Mouse (Mus musculus): ENCODE measurements around the gene Stk40. TPM values are rescaled to one million over a fixed set of nuclear protein-coding genes. Genes with fewer than 3 reads are reported as not detected.

The Stk40 gene
- polyA plus RNA-seq (2017; shearing (Covaris generic)), result 10 to 100 TPM; 52.2 to 59.3 TPM

GRCm38 (mm10) chr4:126103590-126104068, at the start of gene Stk40:
Stk40 (plus strand) TSS chr4:126103957.

GRCm38 (mm10) chr4:126058134-126058996, 45.4 kb upstream of the Stk40 start, which contains the start of gene Oscp1:
Oscp1 (plus strand) TSS chr4:126058565.

GRCm38 (mm10) chr4:126096464-126097111, 7.2 kb upstream of the Stk40 start, which contains the start of gene Lsm10:
Lsm10 (plus strand) TSS chr4:126096623.

DNA sequence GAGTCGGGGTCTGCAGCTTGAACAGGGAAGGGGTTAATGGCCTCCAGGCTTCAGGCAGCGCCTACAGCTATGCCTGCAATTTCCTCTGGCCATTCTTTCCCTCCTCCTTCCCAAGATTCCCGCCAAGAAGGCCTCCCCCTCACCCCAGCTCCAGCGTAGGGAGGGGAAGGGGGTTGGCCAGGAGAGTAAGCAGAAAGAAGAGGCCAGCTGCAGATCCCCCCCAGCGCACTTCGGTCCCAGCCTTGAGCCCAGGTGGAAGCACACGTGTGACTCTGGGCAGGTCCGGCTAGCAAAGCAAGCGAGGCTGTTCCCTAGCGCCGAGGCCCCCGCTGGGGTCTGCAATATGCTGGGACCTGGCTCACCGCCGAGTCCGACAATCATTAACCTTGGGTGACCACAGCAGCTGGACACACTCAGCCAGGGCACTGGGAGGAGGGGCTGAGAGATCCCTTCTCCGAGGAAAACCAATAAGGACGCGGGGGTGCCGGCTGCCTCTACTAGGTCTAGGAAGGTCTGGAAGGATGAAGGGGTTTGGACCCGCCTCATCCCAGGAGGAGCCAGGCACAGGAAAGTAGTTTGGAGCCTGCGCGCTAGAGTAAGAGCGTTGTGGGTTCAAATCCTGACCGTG, 43.9 kb downstream of the Stk40 start, which contains the start of gene Eva1b:
Eva1b (plus strand) TSS at position 212 of the 628 bp plus-strand sequence.

GRCm38 (mm10) chr4:126163067-126163659, 59.4 kb downstream of the Stk40 start, which contains the start of gene Sh3d21:
Sh3d21 (minus strand) TSS chr4:126163491.

Other genes starting within 250 kb of the Stk40 start
- under 1 TPM; 0.05 to 0.81 TPM for gene Csf3r, start 79.4 kb upstream of the Stk40 start, polyA plus RNA-seq (2017; shearing (Covaris generic))
- 100 to 1,000 TPM in 1 of 2 experiments, 10 to 100 TPM in 1; 98.3 to 104 TPM for gene Mrps15, start 57.0 kb upstream of the Stk40 start, polyA plus RNA-seq (2017; shearing (Covaris generic))
- 1 to 10 TPM in 1 of 2 experiments, under 1 TPM in 1; 0.37 to 4.8 TPM for gene Oscp1, start 45.4 kb upstream of the Stk40 start, polyA plus RNA-seq (2017; shearing (Covaris generic))
- 10 to 100 TPM; 53.0 to 64.1 TPM for gene Lsm10, start 7.3 kb upstream of the Stk40 start, polyA plus RNA-seq (2017; shearing (Covaris generic))
- 10 to 100 TPM; 43.5 to 54.9 TPM for gene Eva1b, start 43.8 kb downstream of the Stk40 start, polyA plus RNA-seq (2017; shearing (Covaris generic))
- gene Sh3d21, start 59.5 kb downstream of the Stk40 start, polyA plus RNA-seq (2017; shearing (Covaris generic)), result 1 to 10 TPM; 1.5 to 2.2 TPM
- gene Thrap3, start 98.8 kb downstream of the Stk40 start, polyA plus RNA-seq (2017; shearing (Covaris generic)), result 100 to 1,000 TPM; 175 to 176 TPM
- 10 to 100 TPM; 65.9 to 67.0 TPM for gene Map7d1, start 152.4 kb downstream of the Stk40 start, polyA plus RNA-seq (2017; shearing (Covaris generic))
- gene Trappc3, start 158.4 kb downstream of the Stk40 start, polyA plus RNA-seq (2017; shearing (Covaris generic)), result 10 to 100 TPM; 85.6 to 91.2 TPM
- not detected for gene Col8a2, start 182.8 kb downstream of the Stk40 start, polyA plus RNA-seq (2017; shearing (Covaris generic))
- 10 to 100 TPM; 68.3 to 80.0 TPM for gene Adprhl2, start 217.7 kb downstream of the Stk40 start, polyA plus RNA-seq (2017; shearing (Covaris generic))
- under 1 TPM in 1 of 2 experiments, not detected in 1; 0.37 TPM for gene Tekt2, start 221.7 kb downstream of the Stk40 start, polyA plus RNA-seq (2017; shearing (Covaris generic))

All from inflammation-experienced regulatory T-cells (primary cell).